9 mouse cellular contexts compared by ENCODE assay signal in genomic region chr2:181147546-181148317, GRCm38 (mm10). TPM values are rescaled to one million over a fixed set of nuclear protein-coding genes. Genes with fewer than 3 reads are reported as not detected.
A peak's percentile ranks its signal among the peaks of the same experiment; 100 is the strongest.
DNase-seq lines count a peak whose midpoint lies in the region; ATAC-seq lines count a peak whose summit lies in the region.
"Had no signal": no experiment of that assay in that cellular context is flagged by ENCODE, and none has a peak within 500 bp of the region (broad histone marks: within the 10 kb centered on the region; RNA-seq: fewer than 3 reads in every experiment).

No protein-coding gene starts in this region.

- H3K36me3 ChIP-seq in heart, embryonic 16.5 days (ENCODE audit: control insufficient read depth, insufficient read depth): peaks cover 9% of the 10 kb centered on the region
- no peaks in the 10 kb centered on the region for H3K36me3 ChIP-seq in midbrain, embryonic 11.5 days (ENCODE audit: control insufficient read depth, insufficient read depth, low read length)

- H3K27me3 ChIP-seq in heart, embryonic 16.5 days (ENCODE audit: control insufficient read depth, insufficient read depth, low read length): peaks cover 6% of the 10 kb centered on the region
- H3K27me3 ChIP-seq in midbrain, embryonic 11.5 days (ENCODE audit: control insufficient read depth, insufficient read depth, low read length): peaks cover 3% of the 10 kb centered on the region

- peak; percentile 53 for ATAC-seq in heart, embryonic 16.5 days (replicated peaks; ENCODE audit: extremely low read depth, insufficient read depth, low FRiP score)
- ATAC-seq in midbrain, embryonic 11.5 days (ENCODE audit: low FRiP score): peak; percentile 70

- H3K9ac ChIP-seq in heart, embryonic 16.5 days (ENCODE audit: low read length): peak overlapping the region; percentile 35; the same call in 1 of the 2 replicates
- H3K9ac ChIP-seq in midbrain, embryonic 11.5 days (ENCODE audit: low read length): peak overlapping the region; percentile 59

- peak overlapping the region; percentile 46 for H3K4me3 ChIP-seq in heart, embryonic 16.5 days (ENCODE audit: low read length)
- H3K4me3 ChIP-seq in midbrain, embryonic 11.5 days (ENCODE audit: low read depth, low read length): peak overlapping the region; percentile 46

- H3K9me3 ChIP-seq in heart, embryonic 16.5 days (replicated peaks; ENCODE audit: control insufficient read depth, low read length): no peaks in the 10 kb centered on the region
- H3K9me3 ChIP-seq in midbrain, embryonic 11.5 days (ENCODE audit: control insufficient read depth, low read length): no peaks in the 10 kb centered on the region

- WGBS in heart, embryonic 16.5 days: 10% methylated on average over 56 of the region's 61 CpGs
- WGBS in midbrain, embryonic 11.5 days: 1% methylated on average over 56 of the region's 61 CpGs

- H3K27ac ChIP-seq in heart, embryonic 16.5 days (ENCODE audit: low read length): no peak overlapping the region
- H3K27ac ChIP-seq in midbrain, embryonic 11.5 days (ENCODE audit: low read depth, low read length): no peak overlapping the region

- H3K4me1 ChIP-seq in heart, embryonic 16.5 days (ENCODE audit: control insufficient read depth, insufficient read depth, low read length): peaks cover 12% of the 10 kb centered on the region
- peaks cover 3% of the 10 kb centered on the region; the same call in 1 of the 2 replicates for H3K4me1 ChIP-seq in midbrain, embryonic 11.5 days (ENCODE audit: control insufficient read depth, insufficient read depth, low read length)

- peak; percentile 23 for DNase-seq in gastrocnemius, adult 18-20 months (ENCODE audit: low spot score)
- DNase-seq in gastrocnemius, postnatal 10 days: no peak
- DNase-seq in embryo, embryonic 10 days (ENCODE audit: low spot score): peak; percentile 54
- peak; percentile 49 to 73 for DNase-seq in kidney, postnatal 36 days
- DNase-seq in midbrain, embryonic 11.5 days (ENCODE audit: low spot score, missing footprints): peak; percentile 90
- peak; percentile 24 for DNase-seq in thymus, postnatal 0 days (ENCODE audit: low spot score)
- DNase-seq in gastrocnemius, postnatal 4 days (ENCODE audit: low spot score in 2 of 2): no peak

- H3K4me2 ChIP-seq in heart, embryonic 16.5 days (ENCODE audit: low read depth, low read length): peak overlapping the region; percentile 72
- peak overlapping the region; percentile 89 for H3K4me2 ChIP-seq in midbrain, embryonic 11.5 days

RNA-seq across cellular contexts. Expression of gene Eef1a2, which starts 9.1 kb away (rescaled TPM):
- 1,000 to 10,000 TPM; 2,039 to 2,096 TPM for total RNA-seq in gastrocnemius, adult 18-20 months (2021)
- 1,000 to 10,000 TPM; 1,498 to 1,682 TPM for total RNA-seq in gastrocnemius, postnatal 10 days (2021)
- polyA plus RNA-seq in heart, embryonic 16.5 days (2015; fragmentation: Nextera tagmentation; extraction: Ambion mirVana): 7.1 and 12.4 TPM in 2 replicates
- polyA plus RNA-seq in midbrain, embryonic 11.5 days (2014; fragmentation: Nextera tagmentation; extraction: Ambion mirVana): 0.87 and 0.94 TPM in 2 replicates
- not detected in 2 replicates for polyA plus RNA-seq in thymus, postnatal 0 days (2015; fragmentation: Nextera tagmentation; extraction: Ambion mirVana)
- 100 to 1,000 TPM; 639 to 677 TPM for total RNA-seq in gastrocnemius, postnatal 4 days (2021)
- total RNA-seq: hematopoietic stem cell, adult 5-6 weeks had no signal

RNA-seq across cellular contexts. Expression of gene Kcnq2, which starts 12.6 kb away (rescaled TPM):
- under 1 TPM in 1 of 2 experiments, not detected in 1; 0.18 TPM for total RNA-seq in gastrocnemius, adult 18-20 months (2021)
- under 1 TPM; 0.23 to 0.47 TPM for total RNA-seq in gastrocnemius, postnatal 10 days (2021)
- polyA plus RNA-seq in heart, embryonic 16.5 days (2015; fragmentation: Nextera tagmentation; extraction: Ambion mirVana): 0.07 and 0.11 TPM in 2 replicates
- 8.7 and 8.8 TPM in 2 replicates for polyA plus RNA-seq in midbrain, embryonic 11.5 days (2014; fragmentation: Nextera tagmentation; extraction: Ambion mirVana)
- polyA plus RNA-seq in thymus, postnatal 0 days (2015; fragmentation: Nextera tagmentation; extraction: Ambion mirVana): 0.07 and 0.10 TPM in 2 replicates
- not detected for total RNA-seq in gastrocnemius, postnatal 4 days (2021)
- total RNA-seq: hematopoietic stem cell, adult 5-6 weeks had no signal

RNA-seq across cellular contexts. Expression of gene Ppdpf, which starts 39.3 kb away (rescaled TPM):
- 10 to 100 TPM; 41.7 to 44.5 TPM for total RNA-seq in gastrocnemius, adult 18-20 months (2021)
- total RNA-seq in gastrocnemius, postnatal 10 days (2021): 10 to 100 TPM; 55.2 to 60.3 TPM
- 135 and 154 TPM in 2 replicates for polyA plus RNA-seq in heart, embryonic 16.5 days (2015; fragmentation: Nextera tagmentation; extraction: Ambion mirVana)
- polyA plus RNA-seq in midbrain, embryonic 11.5 days (2014; fragmentation: Nextera tagmentation; extraction: Ambion mirVana): 414 and 426 TPM in 2 replicates
- 270 and 288 TPM in 2 replicates for polyA plus RNA-seq in thymus, postnatal 0 days (2015; fragmentation: Nextera tagmentation; extraction: Ambion mirVana)
- 10 to 100 TPM; 67.4 to 71.2 TPM for total RNA-seq in gastrocnemius, postnatal 4 days (2021)

RNA-seq across cellular contexts. Expression of gene Ptk6, which starts 54.9 kb away (rescaled TPM):
- not detected for total RNA-seq in gastrocnemius, adult 18-20 months (2021)
- not detected for total RNA-seq in gastrocnemius, postnatal 10 days (2021)
- 0.07 TPM in 1 of 2 replicates, not detected in the other for polyA plus RNA-seq in heart, embryonic 16.5 days (2015; fragmentation: Nextera tagmentation; extraction: Ambion mirVana)
- not detected in 2 replicates for polyA plus RNA-seq in midbrain, embryonic 11.5 days (2014; fragmentation: Nextera tagmentation; extraction: Ambion mirVana)
- polyA plus RNA-seq in thymus, postnatal 0 days (2015; fragmentation: Nextera tagmentation; extraction: Ambion mirVana): 0.03 and 0.05 TPM in 2 replicates
- under 1 TPM in 1 of 2 experiments, not detected in 1; 0.10 TPM for total RNA-seq in gastrocnemius, postnatal 4 days (2021)
- total RNA-seq: hematopoietic stem cell, adult 5-6 weeks had no signal

Comparison
In these comparisons a context has a peak if more than half of its experiments do, and no peak if none do; other contexts are left out.
1. DNase-seq: peak in gastrocnemius, adult 18-20 months (single experiment), embryo, embryonic 10 days (single experiment), kidney, postnatal 36 days (2 of 2), midbrain, embryonic 11.5 days (single experiment) and thymus, postnatal 0 days (single experiment); none in gastrocnemius, postnatal 10 days (single experiment) and gastrocnemius, postnatal 4 days (0 of 2).